Mouse (Mus musculus) c-Kit-positive CD71-positive TER-119-positive erythroid progenitor cells, embryonic 14.5 days (primary cell): ENCODE measurements around the gene Mptx2.
"Not testable (repeated sequence)": the region's sequence is repeated elsewhere in the genome, so short reads cannot be mapped to it uniquely, and the experiment has no call there.

Source experiments
- DNase-seq: peaks from one replicate; pipeline ENCODE4 v3.0.0-alpha.2; 2013; ENCODE audit warnings: low spot score

Mptx2 gene

DNA sequence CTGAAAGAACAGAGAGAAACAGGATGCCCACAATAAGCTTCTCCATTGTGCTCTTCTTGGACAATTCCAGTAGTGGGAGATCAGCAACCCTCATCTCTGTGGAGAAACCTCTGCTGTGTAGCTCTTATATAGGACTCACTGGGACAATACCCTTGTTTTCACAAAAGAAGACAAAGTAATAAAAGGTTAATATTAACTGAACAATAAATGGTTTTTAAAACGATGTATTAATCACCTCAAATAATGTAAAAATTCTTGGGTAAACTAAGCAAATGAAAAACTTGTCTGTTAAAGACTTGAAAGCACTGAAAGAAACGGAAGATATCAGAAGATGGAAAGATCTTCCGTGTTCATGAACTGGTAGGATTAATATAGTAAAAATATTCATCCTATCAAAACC lies at the start of gene Mptx2:
TSS of gene Mptx2 (minus strand) at position 101 of the 400 bp plus-strand sequence.
- no peak for DNase-seq

DNA sequence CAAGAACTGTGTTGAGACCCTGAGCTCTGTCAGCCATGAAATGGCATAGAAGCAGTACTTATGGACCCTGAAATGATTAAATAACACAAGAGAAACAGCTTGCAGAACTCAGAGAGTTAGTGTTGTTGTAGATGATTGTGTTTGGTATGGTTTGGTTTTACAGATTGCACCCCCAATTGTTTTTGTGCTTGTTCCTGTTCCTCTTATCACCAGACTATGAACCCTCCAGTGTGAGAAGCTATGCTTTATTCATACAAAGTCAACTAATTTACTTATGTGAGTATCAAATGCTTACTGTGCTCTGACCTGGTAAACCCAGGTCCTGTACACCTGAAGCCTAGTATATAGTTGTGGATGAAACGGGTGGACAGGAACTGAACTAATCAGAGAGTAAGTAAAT lies 49.0 kb upstream of the Mptx2 start:
- DNase-seq: no peak

DNA sequence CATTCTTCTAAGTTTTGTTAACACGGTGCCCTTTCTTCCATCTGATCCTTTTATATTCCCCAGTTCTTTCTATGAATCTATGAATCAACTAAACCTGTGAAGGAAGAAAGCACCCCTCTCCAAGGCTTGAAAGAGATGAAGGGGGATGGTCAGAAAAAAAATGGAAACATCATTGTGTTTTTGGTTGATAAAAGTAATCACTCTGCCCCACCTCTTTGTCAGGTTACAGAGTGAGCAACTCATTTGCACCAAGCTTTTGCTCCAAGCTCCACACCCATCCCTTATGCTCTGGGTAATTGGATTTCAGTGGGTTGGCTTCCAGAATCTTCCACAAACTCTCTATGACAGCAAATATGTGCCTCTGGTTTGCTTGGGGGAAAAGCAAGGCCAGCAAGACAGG lies 47.8 kb upstream of the Mptx2 start:
- peak; percentile 64 for DNase-seq

GRCm38 (mm10) chr1:173324961-173325360 lies 47.4 kb upstream of the Mptx2 start:
- no peak for DNase-seq

DNA sequence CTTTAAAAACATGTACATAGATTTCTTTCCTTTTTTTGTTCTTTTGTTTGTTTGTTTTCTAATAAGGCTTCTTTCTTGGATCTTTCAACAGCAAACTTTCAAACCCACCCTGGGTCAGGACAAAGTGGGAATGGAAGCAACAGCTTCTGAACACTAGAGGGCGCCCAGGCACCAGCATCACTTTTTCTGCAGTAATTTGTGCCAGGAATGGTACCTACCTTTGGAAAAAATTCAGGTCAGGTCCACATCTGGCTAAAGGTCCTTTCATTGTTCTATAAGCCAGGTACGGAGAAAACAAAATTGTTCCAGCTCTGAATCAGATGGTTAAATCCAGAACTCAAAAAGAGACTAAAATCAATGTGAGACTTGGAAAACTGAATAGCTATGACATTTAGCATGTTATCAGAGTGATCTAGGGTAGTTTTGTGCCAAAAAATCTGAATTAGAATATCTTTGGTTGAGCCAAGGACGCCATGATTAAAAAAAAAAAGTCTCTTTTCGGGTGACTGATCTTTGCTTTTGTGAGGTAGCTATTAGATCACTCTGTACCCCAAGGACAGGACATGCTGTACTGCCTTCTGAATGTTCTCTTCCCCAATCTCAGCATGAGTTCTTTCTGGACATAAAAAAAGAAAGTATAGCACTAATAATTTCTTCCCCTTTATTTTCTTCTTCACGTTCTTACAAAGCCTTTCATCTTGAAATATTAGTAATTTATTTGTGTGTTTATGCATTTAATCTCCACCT lies 46.4 kb upstream of the Mptx2 start:
- DNase-seq: no peak

DNA sequence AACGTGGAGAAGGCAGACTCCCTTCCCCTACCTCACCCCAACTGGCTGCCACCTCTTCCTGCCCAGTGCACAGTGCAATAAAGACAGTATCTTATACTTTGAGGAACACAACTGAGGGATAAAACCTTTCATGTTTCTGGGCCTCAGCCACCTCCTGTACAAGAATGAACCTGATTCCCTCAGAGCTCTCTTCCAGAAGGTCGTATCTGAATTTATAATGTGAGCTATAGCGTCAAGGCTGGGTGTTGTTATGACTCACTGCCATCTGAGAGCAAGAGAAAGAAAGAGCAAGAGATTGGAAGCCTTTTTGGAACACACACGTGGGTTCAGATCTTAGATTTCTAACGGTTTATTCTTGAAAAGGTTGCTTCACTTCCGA lies 44.7 kb upstream of the Mptx2 start:
- no peak for DNase-seq

DNA sequence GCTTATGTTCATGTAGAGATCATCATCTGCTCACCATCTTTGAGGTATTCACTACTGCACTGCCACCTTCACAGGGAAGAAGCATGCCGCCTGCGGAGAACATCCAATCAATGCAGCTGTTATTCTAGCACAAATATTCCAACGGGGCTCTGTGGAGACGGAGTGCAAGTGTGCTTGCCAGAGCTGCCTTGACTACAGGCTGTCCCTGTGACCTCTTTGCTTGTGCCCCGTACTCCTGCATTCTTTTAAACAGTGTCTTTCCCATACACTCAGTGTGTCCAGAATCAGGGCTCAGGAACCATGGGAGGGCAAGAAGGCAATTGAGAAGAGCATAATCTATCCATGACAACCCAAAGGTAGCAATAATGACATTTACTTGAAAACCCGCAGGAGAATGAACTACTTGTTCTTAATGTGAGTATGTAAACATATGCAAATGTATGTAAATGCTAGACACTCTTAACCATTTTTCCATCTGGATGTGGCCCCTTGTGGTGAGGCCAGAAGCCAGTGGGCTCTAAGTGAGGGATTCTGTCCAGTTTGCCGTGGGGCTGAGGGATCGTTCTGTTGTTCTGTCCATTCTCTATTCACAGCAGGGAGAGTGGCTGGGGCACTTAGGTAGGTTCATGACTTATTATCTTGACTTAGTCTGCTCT lies 44.1 kb upstream of the Mptx2 start:
- DNase-seq: no peak

- no peak for DNase-seq
Measured at GRCm38 (mm10) chr1:173317925-173318477, 40.4 kb upstream of the Mptx2 start.

DNA sequence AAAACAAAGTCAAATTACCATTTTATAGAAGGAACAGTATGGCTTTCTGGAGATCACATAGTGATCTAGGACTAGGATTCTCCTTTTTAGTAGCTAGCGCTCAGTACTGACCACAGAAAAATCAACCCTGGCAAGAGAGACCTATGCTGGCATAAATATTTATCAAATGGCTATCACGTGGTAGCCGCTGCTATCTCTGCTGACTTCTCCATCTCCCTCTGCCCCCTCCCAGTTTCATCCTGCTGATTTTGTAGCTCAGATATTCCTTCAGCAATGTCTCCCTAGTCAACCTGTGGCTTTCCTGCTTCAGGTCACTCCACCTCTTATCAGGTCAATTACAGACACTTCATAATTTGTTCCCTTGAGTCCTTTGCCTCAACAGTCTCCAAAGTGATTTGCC lies 38.1 kb upstream of the Mptx2 start:
- DNase-seq: no peak

GRCm38 (mm10) chr1:173313535-173314050 lies 36.0 kb upstream of the Mptx2 start:
- DNase-seq: not testable (repeated sequence)

GRCm38 (mm10) chr1:173302795-173303194 lies 25.2 kb upstream of the Mptx2 start:
- not testable (repeated sequence) for DNase-seq

- no peak for DNase-seq
Measured at GRCm38 (mm10) chr1:173265701-173266100, 11.9 kb downstream of the Mptx2 start, which contains the start of gene Olfr418. Gene Olfr418 (plus strand): TSS chr1:173266001.

DNA sequence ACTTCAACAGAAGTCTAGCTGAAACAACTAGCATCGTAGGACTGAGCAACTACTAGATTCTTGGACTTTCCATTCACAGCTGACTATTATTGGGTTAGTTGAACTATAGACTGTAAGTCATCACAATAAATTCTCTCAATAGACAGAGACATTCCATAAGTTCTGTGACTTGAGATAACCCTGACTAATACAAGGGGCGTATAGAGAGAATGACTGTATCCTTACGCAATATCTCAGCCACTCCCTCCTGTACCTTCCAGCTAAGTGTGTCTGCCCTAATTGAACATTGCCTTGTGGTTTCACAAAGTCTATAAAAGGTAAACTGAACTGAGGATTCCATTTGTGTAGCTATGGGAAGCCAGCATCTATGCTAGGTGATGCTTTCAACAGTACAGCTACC lies 27.7 kb downstream of the Mptx2 start:
- DNase-seq: no peak

DNA sequence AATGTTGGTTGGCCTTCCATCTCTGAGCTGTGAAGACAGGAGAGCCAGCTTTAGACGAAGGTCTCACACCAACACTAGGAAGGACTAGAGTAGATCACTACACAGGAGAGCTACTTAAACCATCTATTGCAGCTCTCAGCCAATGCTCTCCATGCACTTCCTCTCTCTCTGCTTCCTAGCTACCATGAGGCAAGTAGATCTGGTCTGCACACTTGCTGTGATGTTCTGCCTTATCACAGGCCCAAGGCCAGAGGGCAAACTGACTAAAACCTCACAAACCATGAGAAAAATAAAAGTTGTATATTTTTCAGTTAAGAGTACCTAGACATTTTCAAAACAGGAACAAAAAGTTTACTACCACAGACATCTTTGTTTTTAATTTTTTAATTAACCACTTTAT lies 40.6 kb downstream of the Mptx2 start:
- not testable (repeated sequence) for DNase-seq

- DNase-seq: no peak
Measured at GRCm38 (mm10) chr1:173227081-173227480, 50.5 kb downstream of the Mptx2 start, which contains the start of gene Fcer1a. Gene Fcer1a (minus strand): TSS chr1:173227214.
